Mouse (Mus musculus) midbrain, embryonic 12.5 days (tissue): ENCODE measurements around the gene Ppp1r32. TPM values are rescaled to one million over a fixed set of nuclear protein-coding genes. Genes with fewer than 3 reads are reported as not detected.

Source experiments
- ATAC-seq: fragments of 200-750 bp; cut with Nextera tagmentation; 2 replicates; pipeline ENCODE4 v1.8.0; 2017; ENCODE audit warnings: low read depth, moderate TSS enrichment, moderate library complexity; ENCODE audit not compliant: low FRiP score
- H3K27ac ChIP-seq: fragments of 300-500 bp; sonication (generic); replicated peaks from 2 replicates; pipeline ENCODE4 v1.5.1; 2016; ENCODE audit warnings: mild to moderate bottlenecking
- H3K27me3 ChIP-seq: fragments of 300-500 bp; sonication (generic); 2 replicates; pipeline ENCODE4 v1.6.1; 2016; ENCODE audit warnings: mild to moderate bottlenecking
- H3K36me3 ChIP-seq: fragments of 300-500 bp; sonication (generic); 2 replicates; pipeline ENCODE4 v1.6.1; 2016
- H3K4me1 ChIP-seq: fragments of 300-500 bp; sonication (generic); 2 replicates; pipeline ENCODE4 v1.6.1; 2016
- H3K4me2 ChIP-seq: fragments of 300-500 bp; sonication (generic); replicated peaks from 2 replicates; pipeline ENCODE4 v1.6.1; 2016; ENCODE audit warnings: mild to moderate bottlenecking, moderate library complexity
- H3K4me3 ChIP-seq: fragments of 300-500 bp; sonication (generic); 2 replicates; pipeline ENCODE4 v1.5.1; 2016; ENCODE audit warnings: mild to moderate bottlenecking
- H3K9ac ChIP-seq: fragments of 300-500 bp; sonication (generic); replicated peaks from 2 replicates; pipeline ENCODE4 v1.6.1; 2016; ENCODE audit warnings: mild to moderate bottlenecking, moderate library complexity
- H3K9me3 ChIP-seq: fragments of 300-500 bp; sonication (generic); 2 replicates; pipeline ENCODE4 v1.6.1; 2016; ENCODE audit warnings: mild to moderate bottlenecking
- WGBS: fragments of 180-500 bp; shearing (Covaris S2); methylation state at CpG from one replicate; pipeline ENCODE4 v1.1.7; 2016; 5-methylcytosine and 5-hydroxymethylcytosine counted together
- polyA plus RNA-seq: library from polyadenylated mRNA; unstranded; fragments of >200 nt; fragmentation: Nextera tagmentation; extraction: Ambion mirVana; gene quantifications from 2 replicates; pipeline ENCODE4 v1.2.1, GENCODE M21; 2016

Gene Ppp1r32
- 0.27 and 1.1 TPM in 2 replicates for polyA plus RNA-seq

GRCm38 (mm10) chr19:10482703-10483102 lies at the start of gene Ppp1r32:
Ppp1r32 (minus strand) TSS chr19:10482928.
- WGBS, result 21% methylated on average over 6 of the region's 6 CpGs
- H3K9me3 ChIP-seq, result no peaks in the 10 kb centered on the region
- no peak within 1 kb of the TSS for H3K4me3 ChIP-seq
- H3K27me3 ChIP-seq, result peaks cover 14% of the 10 kb centered on the region; the same call in 1 of the 2 replicates
- H3K9ac ChIP-seq, result no peak within 1 kb of the TSS
- no peak within 1 kb of the TSS for H3K27ac ChIP-seq
- ATAC-seq, result peak; percentile 74
- H3K36me3 ChIP-seq, result no peaks in the 10 kb centered on the region
- H3K4me1 ChIP-seq, result peaks cover 11% of the 10 kb centered on the region
- 0 out of 2 replicates have a peak within 1 kb of the TSS, but pooled peaks have one; percentile 5 for H3K4me2 ChIP-seq

DNA sequence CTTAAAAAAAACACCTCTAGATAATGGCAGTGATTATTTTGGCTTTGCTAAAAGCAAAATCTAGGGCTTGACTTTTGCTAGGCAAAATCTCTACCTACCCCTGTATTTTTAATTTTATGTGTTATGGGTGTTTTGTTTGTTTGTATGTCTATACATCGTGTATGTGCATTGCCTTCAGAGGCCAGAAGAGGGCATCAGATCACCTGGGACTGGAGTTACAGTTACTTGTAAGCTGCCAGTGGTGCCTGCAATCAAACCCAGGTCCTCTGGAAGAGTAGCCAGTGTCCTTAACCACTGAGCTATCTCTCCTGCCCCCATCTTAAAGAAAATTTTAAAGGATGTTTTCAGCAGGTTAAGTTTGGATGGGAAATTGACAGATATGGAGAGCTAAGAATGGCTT lies 47.4 kb upstream of the Ppp1r32 start:
- Histone ChIP-seq H3K27ac (no peak overlapping the region), H3K36me3 (peaks cover 61% of the 10 kb centered on the region), H3K27me3 (no peaks in the 10 kb centered on the region), H3K4me2 (no peak overlapping the region), H3K9me3 (no peaks in the 10 kb centered on the region), H3K9ac (no peak overlapping the region), H3K4me3 (no peak overlapping the region), H3K4me1 (peaks cover 12% of the 10 kb centered on the region)
- no peak for ATAC-seq
- 100% methylated on average over 1 of the region's 1 CpGs for WGBS

DNA sequence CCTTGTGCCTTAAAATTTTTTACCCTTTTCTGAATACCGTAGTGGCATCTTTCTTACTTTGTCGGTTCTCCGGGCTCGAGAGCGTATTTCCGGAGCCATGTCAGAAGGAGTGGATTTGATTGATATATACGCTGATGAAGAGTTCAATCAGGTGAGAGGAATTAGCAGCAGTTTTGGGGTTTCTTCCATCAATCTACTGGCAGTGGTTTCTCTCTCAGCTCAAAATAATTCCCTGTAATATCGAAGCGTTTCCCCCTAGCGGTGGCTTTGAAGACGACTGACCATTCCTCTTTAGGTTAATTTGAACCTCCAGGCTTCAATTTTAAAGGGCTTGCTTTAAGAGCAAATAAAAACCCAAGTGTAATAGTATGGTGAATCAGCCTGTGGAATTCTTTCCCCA lies 43.2 kb upstream of the Ppp1r32 start, which contains the start of gene Sdhaf2:
Sdhaf2 (minus strand) TSS at position 233 of the 400 bp plus-strand sequence.
- no peaks in the 10 kb centered on the region for H3K27me3 ChIP-seq
- peaks cover 17% of the 10 kb centered on the region for H3K4me1 ChIP-seq
- peak within 1 kb of the TSS; percentile 94 for H3K9ac ChIP-seq
- WGBS, result 1% methylated on average over 11 of the region's 11 CpGs
- H3K9me3 ChIP-seq, result no peaks in the 10 kb centered on the region
- peak within 1 kb of the TSS; percentile 97 for H3K27ac ChIP-seq
- ATAC-seq, result no peak; the same call in 1 of the 2 replicates
- H3K36me3 ChIP-seq, result peaks cover 25% of the 10 kb centered on the region
- H3K4me2 ChIP-seq, result peak within 1 kb of the TSS; percentile 67
- peak within 1 kb of the TSS; percentile 97 for H3K4me3 ChIP-seq

DNA sequence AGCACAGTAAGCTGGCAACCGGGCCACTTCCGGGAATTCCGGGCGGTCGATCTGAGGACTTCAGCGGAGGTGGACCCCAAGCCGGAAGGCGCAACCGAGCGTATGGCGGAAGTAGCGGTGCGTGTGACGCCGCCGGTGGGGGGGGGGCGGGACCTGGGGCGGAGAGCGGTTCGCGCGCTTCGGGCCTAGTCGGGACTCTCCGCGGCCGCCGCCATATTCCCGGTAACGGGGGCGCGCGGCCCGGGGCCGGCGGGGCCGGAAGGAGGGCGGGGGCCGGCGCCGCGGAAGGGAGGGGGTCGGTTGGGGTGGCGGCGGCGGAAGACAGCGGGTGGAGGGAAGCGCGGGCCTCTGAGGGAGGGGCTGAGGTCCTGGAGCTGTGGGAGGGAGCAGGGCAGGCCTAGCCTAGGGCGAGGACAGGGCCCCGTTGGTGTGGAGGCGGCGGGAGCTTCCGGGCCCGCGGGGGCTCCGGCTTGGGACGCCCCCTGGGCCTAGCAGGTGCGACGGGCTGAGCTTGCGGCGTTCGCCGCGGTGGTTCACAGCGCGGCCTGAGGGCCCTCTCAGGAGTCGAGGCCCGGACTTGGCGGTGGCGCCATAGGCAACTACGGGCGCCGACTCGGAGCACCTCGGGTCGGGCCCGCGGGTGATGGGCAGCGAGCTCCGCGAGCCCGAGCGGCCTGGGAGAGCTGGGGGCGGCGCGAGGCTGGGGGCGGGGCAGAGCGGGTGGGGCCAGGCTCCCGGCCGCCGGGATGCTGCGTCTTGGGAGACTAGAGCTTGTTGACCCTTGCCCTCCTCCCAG lies 42.6 kb upstream of the Ppp1r32 start, which contains the start of gene Cpsf7:
Cpsf7 (plus strand) TSS at position 161 of the 796 bp plus-strand sequence.
- H3K27ac ChIP-seq, result peak within 1 kb of the TSS; percentile 97
- 1% methylated on average over 72 of the region's 93 CpGs for WGBS
- H3K36me3 ChIP-seq, result peaks cover 19% of the 10 kb centered on the region
- H3K9me3 ChIP-seq, result no peaks in the 10 kb centered on the region
- H3K27me3 ChIP-seq, result no peaks in the 10 kb centered on the region
- H3K4me3 ChIP-seq, result peak within 1 kb of the TSS; percentile 97
- H3K4me2 ChIP-seq, result peak within 1 kb of the TSS; percentile 67
- ATAC-seq, result peak; percentile 95
- H3K4me1 ChIP-seq, result peaks cover 17% of the 10 kb centered on the region
- peak within 1 kb of the TSS; percentile 94 for H3K9ac ChIP-seq

GRCm38 (mm10) chr19:10524784-10525105 lies 42.0 kb upstream of the Ppp1r32 start:
- under 1% methylated on average over 19 of the region's 19 CpGs for WGBS
- H3K4me2 ChIP-seq, result peak overlapping the region; percentile 67
- H3K27me3 ChIP-seq, result no peaks in the 10 kb centered on the region
- ATAC-seq, result no peak
- H3K9me3 ChIP-seq, result no peaks in the 10 kb centered on the region
- peaks cover 17% of the 10 kb centered on the region for H3K4me1 ChIP-seq
- peak overlapping the region; percentile 97 for H3K27ac ChIP-seq
- H3K9ac ChIP-seq, result peak overlapping the region; percentile 94
- peak overlapping the region; percentile 97 for H3K4me3 ChIP-seq
- peaks cover 14% of the 10 kb centered on the region for H3K36me3 ChIP-seq

GRCm38 (mm10) chr19:10523483-10524080 lies 40.9 kb upstream of the Ppp1r32 start:
- Histone ChIP-seq H3K27me3 (no peaks in the 10 kb centered on the region), H3K27ac (no peak overlapping the region), H3K36me3 (peaks cover 9% of the 10 kb centered on the region), H3K4me2 (peak overlapping the region; percentile 67), H3K4me3 (no peak overlapping the region), H3K4me1 (peaks cover 17% of the 10 kb centered on the region), H3K9ac (no peak overlapping the region), H3K9me3 (no peaks in the 10 kb centered on the region)
- 90% methylated on average over 5 of the region's 5 CpGs for WGBS
- ATAC-seq, result no peak

- Histone ChIP-seq H3K4me2 (no peak overlapping the region), H3K27ac (no peak overlapping the region), H3K9me3 (no peaks in the 10 kb centered on the region), H3K36me3 (peaks cover 5% of the 10 kb centered on the region), H3K9ac (no peak overlapping the region), H3K4me3 (no peak overlapping the region), H3K27me3 (no peaks in the 10 kb centered on the region), H3K4me1 (peaks cover 14% of the 10 kb centered on the region)
- 91% methylated on average over 1 of the region's 1 CpGs for WGBS
- ATAC-seq, result no peak
Measured at GRCm38 (mm10) chr19:10521926-10522325, 39.2 kb upstream of the Ppp1r32 start.

- Histone ChIP-seq H3K4me3 (no peak overlapping the region), H3K27ac (no peak overlapping the region), H3K36me3 (peaks cover 20% of the 10 kb centered on the region), H3K27me3 (no peaks in the 10 kb centered on the region), H3K4me2 (no peak overlapping the region), H3K4me1 (peaks cover 5% of the 10 kb centered on the region), H3K9ac (no peak overlapping the region), H3K9me3 (no peaks in the 10 kb centered on the region)
- ATAC-seq, result no peak
- WGBS, result 52% methylated on average over 1 of the region's 1 CpGs
Measured at GRCm38 (mm10) chr19:10520355-10520754, 37.6 kb upstream of the Ppp1r32 start.

- H3K9me3 ChIP-seq, result no peaks in the 10 kb centered on the region
- no peaks in the 10 kb centered on the region for H3K27me3 ChIP-seq
- no peak overlapping the region for H3K4me3 ChIP-seq
- H3K4me1 ChIP-seq, result no peaks in the 10 kb centered on the region
- no peak for ATAC-seq
- H3K36me3 ChIP-seq, result peaks cover 53% of the 10 kb centered on the region
- H3K9ac ChIP-seq, result no peak overlapping the region
- H3K27ac ChIP-seq, result no peak overlapping the region
- 86% methylated on average over 6 of the region's 6 CpGs for WGBS
- no peak overlapping the region for H3K4me2 ChIP-seq
Measured at GRCm38 (mm10) chr19:10510759-10511330, 28.1 kb upstream of the Ppp1r32 start.

DNA sequence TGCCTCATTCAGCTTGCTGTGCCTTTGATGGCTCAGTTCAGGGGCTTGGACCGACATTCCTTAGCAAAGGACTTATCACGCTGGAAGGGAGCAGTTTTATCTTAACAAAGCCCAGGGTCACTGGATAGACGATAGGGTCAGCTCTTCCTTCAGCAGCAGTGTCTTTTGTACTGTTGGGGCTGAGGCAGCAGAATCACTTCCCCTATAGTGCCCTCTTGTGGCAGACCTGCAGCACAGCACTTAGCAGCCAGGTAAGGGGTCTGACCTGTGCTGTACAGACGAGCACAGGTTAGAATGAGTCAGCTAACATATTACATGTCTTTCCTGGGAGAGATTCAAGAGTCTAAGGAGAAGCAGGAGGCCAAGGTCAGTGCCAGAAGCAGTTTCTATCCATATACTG lies 19.8 kb upstream of the Ppp1r32 start:
- no peak overlapping the region for H3K4me2 ChIP-seq
- 2% methylated on average over 4 of the region's 4 CpGs for WGBS
- H3K36me3 ChIP-seq, result peaks cover 54% of the 10 kb centered on the region
- H3K27me3 ChIP-seq, result no peaks in the 10 kb centered on the region
- no peak overlapping the region for H3K4me3 ChIP-seq
- no peak overlapping the region for H3K27ac ChIP-seq
- H3K9me3 ChIP-seq, result no peaks in the 10 kb centered on the region
- H3K4me1 ChIP-seq, result peaks cover 3% of the 10 kb centered on the region; the same call in 1 of the 2 replicates
- no peak overlapping the region for H3K9ac ChIP-seq
- peak; percentile 73; the same call in 1 of the 2 replicates for ATAC-seq

DNA sequence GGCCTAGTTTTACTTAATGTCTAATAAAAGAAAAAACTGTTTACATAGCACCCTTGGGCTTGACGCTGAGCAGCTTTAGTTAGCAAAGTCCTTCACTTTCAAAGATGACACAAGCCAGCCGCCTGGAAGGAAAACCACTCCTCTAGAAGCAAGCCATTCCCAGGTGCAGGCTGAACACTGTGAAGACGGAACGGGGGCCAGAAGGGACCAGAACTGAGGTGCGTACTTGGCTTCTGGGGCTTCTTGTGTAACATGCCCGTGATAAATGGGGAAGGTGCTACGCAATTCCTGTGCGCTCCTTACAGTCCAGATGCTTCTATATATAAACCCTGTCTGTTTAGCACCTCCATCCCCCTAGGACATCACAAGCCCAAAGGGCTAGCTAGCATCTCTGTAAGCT lies 17.9 kb upstream of the Ppp1r32 start:
- Histone ChIP-seq H3K36me3 (peaks cover 38% of the 10 kb centered on the region), H3K27ac (no peak overlapping the region), H3K4me2 (no peak overlapping the region), H3K4me3 (no peak overlapping the region), H3K9ac (no peak overlapping the region), H3K4me1 (peaks cover 3% of the 10 kb centered on the region; the same call in 1 of the 2 replicates), H3K9me3 (no peaks in the 10 kb centered on the region), H3K27me3 (no peaks in the 10 kb centered on the region)
- no peak for ATAC-seq
- WGBS, result 96% methylated on average over 8 of the region's 8 CpGs
